Mouse (Mus musculus): ENCODE measurements at regions not wholly inside any gene's neighbourhood (a gene's known extent, or its start where the extent isn't known, plus 50 kb on each side); places are given as distances from the start of the nearest gene placed in this dataset.

DNA sequence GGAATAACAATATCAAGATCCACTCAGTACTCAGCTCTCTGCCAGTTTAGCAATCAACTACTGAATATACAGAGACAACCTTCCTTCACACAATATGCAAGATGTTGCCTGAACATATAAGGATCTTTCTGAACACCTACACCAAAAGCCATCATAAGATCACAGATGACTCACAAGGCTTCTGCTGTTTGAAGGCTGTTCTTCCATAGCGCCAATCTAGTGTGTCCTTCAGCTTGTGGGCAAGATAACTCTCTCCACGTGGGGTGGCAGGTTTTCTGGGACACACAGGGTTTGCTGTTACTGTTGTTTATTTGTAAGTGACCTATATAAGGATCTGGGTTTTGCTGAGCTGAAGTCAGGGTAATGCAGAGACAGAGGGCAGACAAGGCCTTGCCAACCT is 131.7 kb upstream of the Lnx1 start:
- TF ChIP-seq CTCF (IDR thresholded peaks at IDR 0.05; ENCODE audit: borderline replicate concordance, insufficient read depth, low read length) = no peak
- TF ChIP-seq POLR2A (IDR thresholded peaks at IDR 0.05; ENCODE audit: low read depth, low read length) = no peak

All from embryonic fibroblast, embryonic 13.5 days (primary cell).